Mouse (Mus musculus) stomach, postnatal 0 days (tissue): ENCODE data around the gene Nckap5.

Source experiments
- CTCF ChIP-seq: IDR thresholded peaks from 2 replicates; pipeline ENCODE4 v1.5.1; 2016; ENCODE audit warnings: antibody characterized with exemption, low read depth, mild to moderate bottlenecking, moderate library complexity
- EP300 ChIP-seq: optimal IDR thresholded peaks from 2 replicates; pipeline ENCODE3; 2016; ENCODE audit warnings: antibody characterized with exemption

- peak; percentile 25; the same call in 1 of the 2 replicates for TF ChIP-seq CTCF
- no peak for TF ChIP-seq EP300
Observed at GRCm38 (mm10) chr1:126612916-126613315, 217.7 kb downstream of the Nckap5 start.
